Mouse (Mus musculus) bone marrow, adult 2 months (tissue): ENCODE data around the gene Prkch.

Experiments used
- CTCF ChIP-seq: fragments of 200-500 bp; IDR thresholded peaks from 2 replicates; pipeline ENCODE4 v1.5.1; 2011; ENCODE audit warnings: low read length, control low read depth; ENCODE audit not compliant: control insufficient read depth, insufficient read depth
- POLR2A ChIP-seq: fragments of 200-500 bp; IDR thresholded peaks from 2 replicates; pipeline ENCODE4 v1.6.1; 2011; ENCODE audit warnings: low read depth, mild to moderate bottlenecking, control low read depth, low read length, borderline replicate concordance; ENCODE audit not compliant: control insufficient read depth

- TF ChIP-seq POLR2A (no peak), CTCF (no peak)
These were observed 231.3 kb downstream of the Prkch start for GRCm38 (mm10) chr12:73815892-73816291.
